Mouse (Mus musculus): ENCODE measurements around the gene Reg4. TPM values are rescaled to one million over a fixed set of nuclear protein-coding genes. Genes with fewer than 3 reads are reported as not detected.

Gene Reg4
- polyA plus RNA-seq, 1 experiment from 2014 or later: 1.1 TPM

DNA sequence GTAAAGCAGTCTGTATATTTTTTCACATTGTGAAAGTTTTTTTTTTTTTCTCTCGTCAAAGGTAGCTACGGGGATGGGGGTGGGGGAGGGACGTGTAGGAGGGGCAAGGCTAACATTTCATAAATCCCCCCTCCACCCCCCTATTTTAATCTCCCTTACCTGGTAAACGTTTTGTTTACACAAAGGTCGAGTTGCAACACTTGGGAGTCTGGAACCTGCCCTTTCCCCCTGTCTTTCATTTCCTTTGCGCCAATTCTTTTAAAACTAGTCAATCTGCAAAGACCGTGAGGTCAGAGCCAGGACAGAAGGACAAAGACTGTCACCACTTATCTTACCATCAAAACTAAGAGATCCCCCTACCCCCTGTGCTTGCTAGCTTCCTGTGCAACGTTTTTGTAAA is 23.9 kb downstream of the Reg4 start:
- Histone ChIP-seq H3K36me3 (ENCODE audit: control insufficient read depth, insufficient read depth, low read length) (no peaks in the 10 kb centered on the region), H3K27me3 (ENCODE audit: control insufficient read depth, insufficient read depth, low read length) (no peaks in the 10 kb centered on the region), H3K9me3 (replicated peaks; ENCODE audit: control insufficient read depth, low read length) (no peaks in the 10 kb centered on the region), H3K4me1 (ENCODE audit: control insufficient read depth, insufficient read depth, low read length) (no peaks in the 10 kb centered on the region; the same call in 1 of the 2 replicates), H3K27ac (ENCODE audit: low read length) (peak overlapping the region; percentile 51; the same call in 1 of the 2 replicates), H3K4me2 (ENCODE audit: low read depth, low read length) (peak overlapping the region; percentile 16; the same call in 1 of the 2 replicates), H3K4me3 (replicated peaks; ENCODE audit: low read length) (no peak overlapping the region), H3K9ac (ENCODE audit: low read length) (peak overlapping the region; percentile 19; the same call in 1 of the 2 replicates)
- no peak; the same call in 1 of the 2 replicates for ATAC-seq (ENCODE audit: insufficient read depth, low FRiP score)
- WGBS: 15% methylated on average over 8 of the region's 8 CpGs

DNA sequence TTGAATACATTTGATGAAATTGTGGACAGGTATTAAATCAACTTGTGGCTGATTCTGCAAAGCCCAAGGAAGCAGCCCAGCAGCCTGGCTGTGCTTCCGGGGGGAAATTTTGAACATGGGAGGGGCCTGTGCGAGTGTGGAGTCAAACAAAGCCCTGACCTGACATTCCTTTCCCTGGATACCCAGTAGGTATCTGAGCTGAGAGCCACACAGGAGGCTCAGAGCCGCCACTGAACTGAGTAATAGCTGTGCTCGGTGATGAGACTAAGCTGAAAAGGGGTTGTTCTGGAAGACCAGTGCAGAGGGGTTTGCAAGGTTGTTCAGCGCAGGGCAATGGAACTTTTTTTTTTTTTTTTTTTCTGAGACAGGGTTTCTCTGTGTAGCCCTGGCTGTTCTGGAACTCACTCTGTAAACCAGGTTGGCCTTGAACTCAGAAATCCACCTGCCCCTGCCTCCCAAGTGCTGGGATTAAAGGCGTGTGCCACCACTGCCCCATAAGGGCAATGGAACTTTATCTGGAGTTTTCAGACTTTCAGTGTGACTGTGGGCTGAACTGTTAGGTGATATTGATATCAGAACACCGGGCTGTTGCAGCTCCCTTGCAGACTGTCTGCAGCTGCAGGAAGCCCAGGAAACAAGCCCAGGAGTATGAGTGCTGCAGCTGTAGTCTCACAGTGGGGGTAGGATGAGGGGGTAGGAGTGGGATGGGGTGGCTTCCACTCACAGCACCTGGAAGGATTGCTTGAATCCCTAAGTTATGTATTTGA is 25.2 kb downstream of the Reg4 start:
- H3K36me3 ChIP-seq (ENCODE audit: control insufficient read depth, insufficient read depth, low read length): no peaks in the 10 kb centered on the region
- 43% methylated on average over 7 of the region's 7 CpGs for WGBS
- no peak overlapping the region for H3K9ac ChIP-seq (ENCODE audit: low read length)
- no peak overlapping the region for H3K27ac ChIP-seq (ENCODE audit: low read length)
- no peak for ATAC-seq (ENCODE audit: insufficient read depth, low FRiP score)
- H3K27me3 ChIP-seq (ENCODE audit: control insufficient read depth, insufficient read depth, low read length): no peaks in the 10 kb centered on the region
- no peak overlapping the region for H3K4me3 ChIP-seq (replicated peaks; ENCODE audit: low read length)
- no peaks in the 10 kb centered on the region; the same call in 1 of the 2 replicates for H3K4me1 ChIP-seq (ENCODE audit: control insufficient read depth, insufficient read depth, low read length)
- no peak overlapping the region for H3K4me2 ChIP-seq (ENCODE audit: low read depth, low read length)
- no peaks in the 10 kb centered on the region for H3K9me3 ChIP-seq (replicated peaks; ENCODE audit: control insufficient read depth, low read length)

DNA sequence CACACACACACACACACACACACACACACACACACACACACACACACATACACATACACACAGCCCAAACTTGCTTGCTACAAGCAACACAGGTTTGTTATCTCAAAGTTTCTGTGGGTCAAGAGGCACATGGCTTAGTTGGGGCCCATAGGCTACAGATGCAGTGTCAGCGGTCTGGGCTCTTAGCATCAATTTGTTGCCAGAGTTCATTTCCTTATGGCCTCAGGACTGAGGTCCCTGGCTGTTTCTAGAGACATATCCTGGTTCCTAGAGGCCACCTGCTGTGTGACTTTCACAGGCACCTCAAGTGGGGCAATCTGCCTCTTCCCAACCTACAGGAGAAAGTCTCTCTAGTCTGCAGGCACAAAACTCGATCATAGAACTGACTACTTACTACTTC is 27.4 kb downstream of the Reg4 start:
- Histone ChIP-seq H3K9me3 (replicated peaks; ENCODE audit: control insufficient read depth, low read length) (peaks cover 6% of the 10 kb centered on the region; the same call in 1 of the 2 replicates), H3K4me2 (ENCODE audit: low read depth, low read length) (no peak overlapping the region), H3K36me3 (ENCODE audit: control insufficient read depth, insufficient read depth, low read length) (no peaks in the 10 kb centered on the region), H3K9ac (ENCODE audit: low read length) (no peak overlapping the region), H3K4me3 (replicated peaks; ENCODE audit: low read length) (no peak overlapping the region), H3K27me3 (ENCODE audit: control insufficient read depth, insufficient read depth, low read length) (no peaks in the 10 kb centered on the region), H3K4me1 (ENCODE audit: control insufficient read depth, insufficient read depth, low read length) (no peaks in the 10 kb centered on the region; the same call in 1 of the 2 replicates), H3K27ac (ENCODE audit: low read length) (no peak overlapping the region)
- no peak for ATAC-seq (ENCODE audit: insufficient read depth, low FRiP score)
- WGBS: 79% methylated on average over 2 of the region's 2 CpGs

DNA sequence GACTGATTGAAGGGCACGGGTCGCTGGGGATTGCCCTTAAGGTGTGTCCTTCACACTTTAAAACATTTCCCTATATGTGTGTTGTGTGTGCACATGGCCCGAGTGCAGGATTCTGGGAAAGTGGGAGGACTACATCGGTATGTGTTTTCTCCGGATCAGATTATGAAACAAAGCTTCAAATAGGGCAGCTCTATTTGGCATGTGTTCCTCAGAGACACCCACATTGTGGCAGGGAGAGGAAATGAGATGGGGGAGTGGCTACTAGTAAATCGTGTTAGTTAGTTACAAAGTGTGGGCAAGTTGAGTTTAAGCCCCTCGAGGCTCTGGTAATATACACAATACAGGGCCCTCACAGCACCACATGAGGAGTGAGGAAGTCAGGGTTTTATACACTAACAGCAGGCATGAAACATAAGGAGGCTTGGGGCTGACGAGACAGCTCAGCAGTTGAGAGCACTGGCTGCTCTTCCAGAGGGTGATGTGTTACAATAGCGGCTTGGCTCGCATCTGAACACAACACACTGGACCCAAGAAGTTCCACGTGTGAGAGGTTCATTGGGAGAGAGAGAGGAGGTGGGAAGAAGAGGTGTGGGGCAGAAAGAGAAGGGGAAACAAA is 28.0 kb downstream of the Reg4 start:
- ATAC-seq (ENCODE audit: insufficient read depth, low FRiP score): no peak
- WGBS: 70% methylated on average over 11 of the region's 11 CpGs

DNA sequence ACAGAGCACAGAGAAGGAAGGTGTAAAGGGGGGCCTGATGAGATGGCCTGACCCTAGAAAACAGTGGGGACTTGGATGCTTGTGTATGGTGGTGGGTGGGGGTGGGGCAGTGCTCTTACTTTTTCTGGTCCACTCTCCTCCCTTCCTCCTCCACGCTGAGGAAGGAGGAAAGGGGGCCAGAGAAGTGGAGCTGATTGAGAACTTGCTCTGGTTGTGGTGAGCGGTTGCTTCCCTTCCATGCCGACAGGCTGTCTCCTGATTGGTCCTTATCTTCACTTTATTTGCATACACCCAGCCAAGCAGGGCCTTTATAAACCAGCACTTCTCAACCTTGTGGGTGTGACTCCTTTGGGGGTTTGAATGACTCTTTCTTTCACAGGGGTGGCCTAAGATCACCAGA is 32.1 kb downstream of the Reg4 start:
- Histone ChIP-seq H3K4me1 (ENCODE audit: control insufficient read depth, insufficient read depth, low read length) (no peaks in the 10 kb centered on the region), H3K9me3 (replicated peaks; ENCODE audit: control insufficient read depth, low read length) (peaks cover 6% of the 10 kb centered on the region; the same call in 1 of the 2 replicates), H3K4me2 (ENCODE audit: low read depth, low read length) (no peak overlapping the region), H3K27ac (ENCODE audit: low read length) (no peak overlapping the region; the same call in 1 of the 2 replicates), H3K4me3 (replicated peaks; ENCODE audit: low read length) (no peak overlapping the region), H3K27me3 (ENCODE audit: control insufficient read depth, insufficient read depth, low read length) (no peaks in the 10 kb centered on the region), H3K9ac (ENCODE audit: low read length) (no peak overlapping the region), H3K36me3 (ENCODE audit: control insufficient read depth, insufficient read depth, low read length) (no peaks in the 10 kb centered on the region)
- ATAC-seq (ENCODE audit: insufficient read depth, low FRiP score): no peak
- WGBS: 77% methylated on average over 2 of the region's 3 CpGs

More for the DNA sequence above, 28.0 kb downstream of the Reg4 start:
- Histone ChIP-seq H3K4me2 (ENCODE audit: low read depth, low read length) (no peak overlapping the region), H3K27ac (ENCODE audit: low read length) (no peak overlapping the region), H3K4me1 (ENCODE audit: control insufficient read depth, insufficient read depth, low read length) (no peaks in the 10 kb centered on the region; the same call in 1 of the 2 replicates), H3K36me3 (ENCODE audit: control insufficient read depth, insufficient read depth, low read length) (no peaks in the 10 kb centered on the region), H3K9me3 (replicated peaks; ENCODE audit: control insufficient read depth, low read length) (peaks cover 6% of the 10 kb centered on the region; the same call in 1 of the 2 replicates), H3K9ac (ENCODE audit: low read length) (no peak overlapping the region), H3K4me3 (replicated peaks; ENCODE audit: low read length) (no peak overlapping the region), H3K27me3 (ENCODE audit: control insufficient read depth, insufficient read depth, low read length) (no peaks in the 10 kb centered on the region)

DNA sequence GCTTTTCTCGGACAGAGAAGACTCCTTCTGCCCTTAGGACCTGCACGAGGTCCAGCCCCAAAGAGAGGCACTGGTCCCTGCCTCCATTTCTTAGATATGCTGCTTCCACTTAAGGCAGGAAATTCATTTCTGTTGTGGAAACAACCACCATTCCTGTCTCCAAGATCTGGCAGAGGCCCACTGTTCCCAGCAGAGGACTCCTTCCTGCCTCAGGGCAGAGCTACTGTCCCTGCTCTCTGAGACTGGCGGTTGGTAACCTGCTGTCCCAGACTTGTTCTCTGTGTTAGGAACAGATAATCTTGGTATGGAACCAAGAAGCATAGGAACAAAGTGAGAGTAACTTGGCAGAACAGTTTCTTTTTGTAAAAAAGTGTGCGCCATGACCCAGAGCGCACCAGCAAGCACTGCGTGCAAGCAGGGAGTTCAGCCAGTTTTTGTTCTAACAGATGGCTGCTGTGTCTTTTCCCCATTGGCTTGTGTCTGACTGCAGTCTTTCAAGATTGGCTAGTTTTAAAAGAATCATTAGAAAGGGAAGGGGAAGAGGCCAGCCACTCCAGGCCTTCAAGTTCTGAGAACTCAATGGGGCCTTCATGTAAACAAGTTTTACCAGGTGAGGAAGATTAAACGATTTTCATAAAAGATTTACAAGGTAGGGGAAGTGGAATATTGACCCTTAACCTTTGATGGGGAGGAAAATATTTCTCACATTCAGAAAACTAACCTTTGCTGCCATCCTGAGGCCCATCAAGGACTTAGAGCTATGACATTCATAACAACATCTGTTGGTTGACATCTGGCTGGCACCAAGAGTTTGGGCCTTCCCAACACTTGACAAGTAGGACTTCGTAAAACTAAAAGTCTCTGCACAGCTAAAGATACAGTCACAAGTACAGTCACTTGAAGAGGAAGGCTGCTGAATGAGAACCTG is 33.0 kb downstream of the Reg4 start:
- no peak for ATAC-seq (ENCODE audit: insufficient read depth, low FRiP score)
- peaks cover 6% of the 10 kb centered on the region; the same call in 1 of the 2 replicates for H3K9me3 ChIP-seq (replicated peaks; ENCODE audit: control insufficient read depth, low read length)
- WGBS: 82% methylated on average over 8 of the region's 8 CpGs
- H3K4me2 ChIP-seq (ENCODE audit: low read depth, low read length): no peak overlapping the region
- H3K27me3 ChIP-seq (ENCODE audit: control insufficient read depth, insufficient read depth, low read length): no peaks in the 10 kb centered on the region
- no peaks in the 10 kb centered on the region for H3K36me3 ChIP-seq (ENCODE audit: control insufficient read depth, insufficient read depth, low read length)
- H3K4me1 ChIP-seq (ENCODE audit: control insufficient read depth, insufficient read depth, low read length): 0 out of 2 replicates have a peak, but pooled peaks cover 5% of the 10 kb centered on the region
- H3K4me3 ChIP-seq (replicated peaks; ENCODE audit: low read length): no peak overlapping the region
- 0 out of 2 replicates have a peak overlapping the region, but pooled peaks have one; percentile 33 for H3K27ac ChIP-seq (ENCODE audit: low read length)
- no peak overlapping the region for H3K9ac ChIP-seq (ENCODE audit: low read length)

DNA sequence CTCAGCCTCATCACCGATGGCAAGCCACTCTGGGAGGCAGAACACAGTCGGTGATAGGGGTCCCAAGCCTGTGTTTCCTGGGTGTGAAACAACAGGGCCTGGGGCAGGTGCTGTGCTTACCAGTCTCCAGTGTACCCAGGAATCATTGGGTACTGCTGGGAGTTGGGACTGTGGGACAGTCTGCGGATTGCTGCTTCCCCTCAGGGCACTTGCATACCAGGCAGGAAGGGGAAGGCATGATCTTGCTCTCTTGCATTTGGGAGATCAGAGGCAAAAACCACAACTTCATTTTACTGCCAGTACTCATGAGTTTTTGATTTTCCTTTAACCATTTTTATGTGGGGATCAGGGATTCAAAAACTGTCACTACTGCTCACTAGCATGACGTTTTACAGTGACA is 36.8 kb downstream of the Reg4 start:
- Histone ChIP-seq H3K4me3 (replicated peaks; ENCODE audit: low read length) (no peak overlapping the region), H3K27me3 (ENCODE audit: control insufficient read depth, insufficient read depth, low read length) (no peaks in the 10 kb centered on the region), H3K4me2 (ENCODE audit: low read depth, low read length) (no peak overlapping the region), H3K36me3 (ENCODE audit: control insufficient read depth, insufficient read depth, low read length) (no peaks in the 10 kb centered on the region), H3K9ac (ENCODE audit: low read length) (no peak overlapping the region), H3K27ac (ENCODE audit: low read length) (peak overlapping the region; percentile 55), H3K9me3 (replicated peaks; ENCODE audit: control insufficient read depth, low read length) (no peaks in the 10 kb centered on the region), H3K4me1 (ENCODE audit: control insufficient read depth, insufficient read depth, low read length) (0 out of 2 replicates have a peak, but pooled peaks cover 5% of the 10 kb centered on the region)
- WGBS: 89% methylated on average over 4 of the region's 4 CpGs
- no peak for ATAC-seq (ENCODE audit: insufficient read depth, low FRiP score)

DNA sequence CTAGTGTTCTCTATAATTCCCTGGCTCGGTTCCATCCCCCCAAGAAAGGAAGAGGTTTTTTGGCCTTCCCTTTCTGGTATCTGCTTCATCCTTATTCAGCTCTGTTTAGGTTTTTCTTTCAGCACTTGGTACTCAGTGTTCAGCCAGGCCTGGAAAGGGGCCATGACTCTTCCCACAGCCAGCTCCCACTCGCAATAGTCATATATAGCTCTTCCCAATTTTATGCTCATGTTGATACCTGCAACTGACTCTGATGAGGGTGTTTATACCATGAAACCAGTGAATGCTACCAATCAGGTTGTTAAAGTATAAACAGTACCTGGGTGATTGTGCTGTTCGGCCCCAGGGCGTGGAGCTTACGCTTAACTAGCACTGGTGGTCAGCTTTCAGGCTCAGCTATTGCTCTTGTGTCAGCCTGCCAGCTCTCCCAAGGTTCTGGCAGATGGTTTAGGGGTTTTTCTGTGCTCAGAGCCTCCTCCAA is 37.4 kb downstream of the Reg4 start:
- peak; percentile 64; the same call in 1 of the 2 replicates for ATAC-seq (ENCODE audit: insufficient read depth, low FRiP score)
- Histone ChIP-seq H3K27me3 (ENCODE audit: control insufficient read depth, insufficient read depth, low read length) (no peaks in the 10 kb centered on the region), H3K4me1 (ENCODE audit: control insufficient read depth, insufficient read depth, low read length) (0 out of 2 replicates have a peak, but pooled peaks cover 5% of the 10 kb centered on the region), H3K4me2 (ENCODE audit: low read depth, low read length) (no peak overlapping the region), H3K27ac (ENCODE audit: low read length) (peak overlapping the region; percentile 79), H3K4me3 (replicated peaks; ENCODE audit: low read length) (no peak overlapping the region), H3K36me3 (ENCODE audit: control insufficient read depth, insufficient read depth, low read length) (no peaks in the 10 kb centered on the region), H3K9ac (ENCODE audit: low read length) (no peak overlapping the region), H3K9me3 (replicated peaks; ENCODE audit: control insufficient read depth, low read length) (no peaks in the 10 kb centered on the region)
- 77% methylated on average over 5 of the region's 5 CpGs for WGBS

Data from stomach, embryonic 16.5 days (tissue).